Mouse (Mus musculus) brain, embryonic 14.5 days (tissue): ENCODE measurements around the gene Mast4.

Experiments
- CTCF ChIP-seq: fragments of 200-500 bp; IDR thresholded peaks from 2 replicates; pipeline ENCODE4 v1.5.1; 2012; ENCODE audit warnings: inconsistent platforms, mild to moderate bottlenecking, moderate library complexity, borderline replicate concordance; ENCODE audit not compliant: insufficient read depth, insufficient read length; ENCODE audit errors: extremely low read depth
- POLR2A ChIP-seq: fragments of 200-500 bp; IDR thresholded peaks from 2 replicates; pipeline ENCODE4 v1.6.1; 2012; ENCODE audit warnings: mild to moderate bottlenecking, inconsistent platforms, borderline replicate concordance; ENCODE audit not compliant: poor library complexity, insufficient read depth, insufficient read length, severe bottlenecking; ENCODE audit errors: extremely low read depth

DNA sequence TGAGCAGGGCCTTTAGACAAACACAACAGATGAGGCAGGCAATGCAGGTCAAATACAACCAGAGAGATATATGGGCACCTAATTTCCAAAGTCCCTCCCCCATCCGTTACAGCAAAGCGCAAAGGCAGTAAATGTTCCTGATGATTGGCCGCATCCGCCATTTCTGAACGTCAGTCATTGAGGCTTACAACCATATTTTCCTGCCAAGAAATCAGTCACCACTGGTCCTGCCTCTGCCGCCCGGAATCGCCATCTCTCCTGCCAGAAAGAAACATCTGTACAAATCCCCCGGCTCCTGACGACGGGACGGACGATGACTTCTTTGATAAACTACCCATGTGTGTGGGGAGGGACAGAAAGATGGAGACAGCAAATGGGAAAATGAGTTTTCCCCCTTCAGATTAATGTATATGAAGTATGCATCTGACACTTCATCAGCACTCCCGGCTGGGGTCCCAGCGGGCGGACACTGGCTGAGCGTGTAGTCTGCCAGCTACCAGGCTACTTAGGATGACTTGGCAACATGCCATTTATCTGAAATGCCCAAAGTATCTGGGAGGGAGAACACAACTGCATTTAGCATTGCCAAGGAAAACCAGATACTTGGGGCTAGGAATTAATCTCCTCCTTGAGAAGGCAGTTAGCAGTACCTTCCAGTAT lies 198.9 kb downstream of the Mast4 start:
- no peak for TF ChIP-seq CTCF
- no peak for TF ChIP-seq POLR2A
